Mouse (Mus musculus) myocyte (in vitro differentiated cells): ENCODE results near the gene Ankfy1.

ENCODE experiments used
- CEBPB ChIP-seq: IDR thresholded peaks from 2 replicates; pipeline ENCODE4 v1.6.1; 2011; ENCODE audit warnings: mild to moderate bottlenecking, moderate library complexity; ENCODE audit not compliant: poor library complexity, insufficient read depth, severe bottlenecking
- E2F4 ChIP-seq: IDR thresholded peaks from one replicate; pipeline ENCODE4 v1.6.1; 2011; ENCODE audit warnings: mild to moderate bottlenecking, control low read depth, moderate library complexity; ENCODE audit not compliant: insufficient read depth
- MAX ChIP-seq: IDR thresholded peaks from one replicate; pipeline ENCODE4 v1.6.1; 2011; ENCODE audit warnings: low read depth, mild to moderate bottlenecking, control low read depth
- MYOD1 ChIP-seq, 3 experiments: IDR thresholded peaks; one replicate each; pipeline ENCODE4 v1.6.1; 2011; ENCODE audit warnings: control low read depth in 2 of 3, low read depth in 2 of 3, mild to moderate bottlenecking in 2 of 3, moderate library complexity in 1 of 3; ENCODE audit not compliant: insufficient read length in 2 of 3, control insufficient read depth in 1 of 3
- MYOG ChIP-seq, 3 experiments: IDR thresholded peaks; one replicate each; pipeline ENCODE4 v1.6.1; 2011; ENCODE audit warnings: control low read depth in 2 of 3, low read depth in 2 of 3, mild to moderate bottlenecking in 2 of 3; ENCODE audit not compliant: insufficient read length in 2 of 3, control insufficient read depth in 1 of 3, insufficient read depth in 1 of 3
- POLR2A ChIP-seq: IDR thresholded peaks from one replicate; pipeline ENCODE4 v1.6.1; 2011; ENCODE audit warnings: low read depth, mild to moderate bottlenecking, control low read depth, moderate library complexity; ENCODE audit not compliant: insufficient read length
- POLR2AphosphoS2 ChIP-seq: IDR thresholded peaks from one replicate; pipeline ENCODE4 v1.6.1; 2011; ENCODE audit warnings: low read depth, control low read depth; ENCODE audit not compliant: insufficient read length
- REST ChIP-seq: IDR thresholded peaks from one replicate; pipeline ENCODE4 v1.6.1; 2011; ENCODE audit warnings: mild to moderate bottlenecking, control low read depth, moderate library complexity; ENCODE audit not compliant: insufficient read depth, insufficient read length
- SRF ChIP-seq: IDR thresholded peaks from one replicate; pipeline ENCODE4 v1.6.1; 2011; ENCODE audit warnings: low read depth; ENCODE audit not compliant: control insufficient read depth, insufficient read length
- TCF12 ChIP-seq: IDR thresholded peaks from one replicate; pipeline ENCODE4 v1.6.1; 2011; ENCODE audit warnings: mild to moderate bottlenecking, control low read depth; ENCODE audit not compliant: poor library complexity, insufficient read depth, severe bottlenecking
- TCF3 ChIP-seq: IDR thresholded peaks from one replicate; pipeline ENCODE4 v1.6.1; 2011; ENCODE audit warnings: low read depth, control low read depth; ENCODE audit not compliant: insufficient read length
- USF1 ChIP-seq: IDR thresholded peaks from one replicate; pipeline ENCODE4 v1.6.1; 2011; ENCODE audit warnings: low read depth, mild to moderate bottlenecking, control low read depth, moderate library complexity

- no peak for TF ChIP-seq REST
- TF ChIP-seq POLR2A: no peak
- TF ChIP-seq MYOG (IDR thresholded peaks at IDR 0.05; ENCODE audit: control insufficient read depth in 1 of 3, insufficient read depth in 1 of 3, insufficient read length in 2 of 3, low read depth in 2 of 3): no peak
- no peak for TF ChIP-seq MAX
- TF ChIP-seq USF1: no peak
- no peak for TF ChIP-seq TCF12
- no peak for TF ChIP-seq MYOD1 (IDR thresholded peaks at IDR 0.05; ENCODE audit: control insufficient read depth in 1 of 3, insufficient read length in 2 of 3, low read depth in 2 of 3)
- no peak for TF ChIP-seq E2F4
- TF ChIP-seq SRF: no peak
- no peak for TF ChIP-seq CEBPB
- TF ChIP-seq POLR2AphosphoS2: no peak
- no peak for TF ChIP-seq TCF3
These were observed 92.7 kb downstream of the Ankfy1 start for GRCm38 (mm10) chr11:72782503-72782902.
